Mouse (Mus musculus) kidney, adult 11 months (tissue): ENCODE measurements at regions not wholly inside any gene's neighbourhood (a gene's known extent, or its start where the extent isn't known, plus 50 kb on each side); places are given as distances from the start of the nearest gene placed in this dataset.

ENCODE experiments used
- DNase-seq: peaks from one replicate; pipeline ENCODE4 v3.0.0; 2022

- no peak for DNase-seq
Measured at GRCm38 (mm10) chr13:97439216-97439979, 198.5 kb downstream of the Enc1 start.

DNA sequence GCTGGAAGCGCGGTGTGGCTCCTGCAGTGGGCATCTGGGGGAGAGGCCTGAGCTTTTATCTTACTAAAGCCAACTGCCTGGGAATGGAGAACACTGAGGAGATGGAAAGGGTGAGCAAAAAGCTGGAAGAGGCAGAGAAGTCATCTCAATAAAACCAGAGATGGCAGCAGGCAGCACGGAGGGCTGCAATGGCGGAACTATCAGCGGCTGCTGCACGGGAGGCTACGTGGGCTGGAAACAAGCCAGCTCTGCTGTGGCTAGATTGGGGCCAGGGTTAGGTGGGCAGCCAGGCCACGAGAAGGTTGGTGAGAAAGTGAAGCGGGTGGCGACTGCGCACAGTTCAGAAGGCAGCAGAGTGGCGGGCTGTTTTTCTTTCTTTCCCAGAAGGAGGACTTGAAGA, 197.8 kb downstream of the Enc1 start:
- DNase-seq: no peak

DNA sequence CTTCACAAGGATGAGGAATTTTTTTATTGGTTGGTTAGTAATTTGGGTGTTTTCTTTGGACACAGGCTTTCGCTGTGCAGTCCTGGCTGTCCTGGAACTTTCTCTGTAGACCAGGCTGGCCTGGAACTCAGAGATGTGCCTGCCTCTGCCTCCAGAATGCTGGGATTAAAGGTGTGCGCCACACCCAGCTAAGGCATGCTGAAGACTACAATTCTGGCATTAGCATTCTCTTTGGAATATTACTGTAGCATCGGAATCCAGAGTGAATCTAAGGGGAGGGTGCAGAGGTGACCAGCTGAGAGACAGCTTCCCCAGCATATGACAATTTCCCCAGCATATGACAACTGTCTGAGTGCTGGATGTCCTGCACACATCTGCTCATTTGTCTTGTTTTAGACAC, 197.4 kb downstream of the Enc1 start:
- no peak for DNase-seq

DNA sequence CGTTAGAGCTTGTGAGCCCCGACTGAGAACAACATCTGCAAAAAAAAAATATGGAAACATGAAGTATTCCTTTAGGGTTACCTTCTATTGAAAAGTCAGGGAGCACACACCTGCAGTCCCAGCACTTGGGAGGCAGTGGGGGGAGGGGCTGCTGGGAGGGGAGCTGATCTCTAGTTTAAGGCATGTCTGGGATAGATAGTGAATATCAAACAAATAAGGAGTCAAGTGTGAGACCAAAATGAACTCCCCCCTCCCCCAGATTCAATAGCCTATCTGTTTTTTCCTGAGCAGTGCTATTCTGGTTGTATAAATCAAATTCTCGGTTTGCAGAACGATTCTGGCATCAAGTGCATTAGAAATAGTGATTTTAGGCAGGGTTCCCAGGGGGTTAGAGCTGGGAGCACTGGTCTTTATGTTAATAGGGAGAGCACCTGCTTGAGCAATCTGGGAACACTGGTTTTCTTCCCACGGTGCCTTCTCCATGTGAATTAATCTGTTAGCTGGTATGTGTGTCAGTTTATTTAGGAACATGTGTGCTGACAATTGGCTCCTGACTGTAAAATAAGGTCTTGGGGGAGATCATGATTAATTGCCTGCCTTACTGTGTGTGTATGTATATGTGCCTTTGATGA, 195.9 kb downstream of the Enc1 start:
- DNase-seq: no peak

DNA sequence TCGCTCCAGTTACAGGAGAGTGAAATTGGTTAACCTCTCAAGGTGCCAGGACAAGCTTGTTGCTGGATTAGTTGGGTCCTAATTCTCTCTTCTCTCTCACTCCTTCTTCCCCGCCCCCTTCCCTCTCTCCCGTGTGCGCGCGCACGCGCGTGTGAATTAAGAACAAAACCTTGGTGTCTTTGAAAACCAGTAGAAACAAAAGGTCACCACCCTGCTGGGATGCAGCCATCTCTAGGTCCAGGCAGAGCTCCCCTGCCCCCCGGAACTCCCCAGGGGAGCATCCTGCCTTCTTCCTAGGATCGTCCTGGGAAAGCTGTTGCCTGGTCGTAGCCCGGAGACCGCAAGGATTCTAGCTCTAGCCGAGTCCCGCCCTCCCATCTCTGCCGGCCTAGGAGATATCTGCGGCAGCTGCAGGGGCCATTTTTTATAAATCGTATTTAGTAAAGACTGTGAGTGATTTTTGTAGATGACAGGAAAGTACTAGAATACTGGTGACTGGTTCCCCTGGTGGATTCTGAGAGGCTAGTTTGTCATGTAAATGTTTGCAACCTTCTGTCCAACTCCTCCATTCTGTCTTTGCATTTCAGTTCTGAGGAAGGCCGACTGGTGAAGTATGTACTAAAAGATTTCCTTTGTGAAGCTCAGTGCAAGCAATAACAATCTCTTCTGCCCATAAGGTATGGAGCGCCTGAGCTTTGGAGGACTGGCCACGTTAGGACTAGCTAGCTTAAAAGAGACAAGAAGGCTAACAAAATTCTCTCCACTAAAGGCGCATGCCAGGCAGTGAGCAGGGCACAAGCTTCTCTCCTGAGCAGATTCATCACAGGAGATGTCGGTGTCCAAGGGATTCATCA, 195.2 kb downstream of the Enc1 start:
- peak; percentile 13 for DNase-seq

DNA sequence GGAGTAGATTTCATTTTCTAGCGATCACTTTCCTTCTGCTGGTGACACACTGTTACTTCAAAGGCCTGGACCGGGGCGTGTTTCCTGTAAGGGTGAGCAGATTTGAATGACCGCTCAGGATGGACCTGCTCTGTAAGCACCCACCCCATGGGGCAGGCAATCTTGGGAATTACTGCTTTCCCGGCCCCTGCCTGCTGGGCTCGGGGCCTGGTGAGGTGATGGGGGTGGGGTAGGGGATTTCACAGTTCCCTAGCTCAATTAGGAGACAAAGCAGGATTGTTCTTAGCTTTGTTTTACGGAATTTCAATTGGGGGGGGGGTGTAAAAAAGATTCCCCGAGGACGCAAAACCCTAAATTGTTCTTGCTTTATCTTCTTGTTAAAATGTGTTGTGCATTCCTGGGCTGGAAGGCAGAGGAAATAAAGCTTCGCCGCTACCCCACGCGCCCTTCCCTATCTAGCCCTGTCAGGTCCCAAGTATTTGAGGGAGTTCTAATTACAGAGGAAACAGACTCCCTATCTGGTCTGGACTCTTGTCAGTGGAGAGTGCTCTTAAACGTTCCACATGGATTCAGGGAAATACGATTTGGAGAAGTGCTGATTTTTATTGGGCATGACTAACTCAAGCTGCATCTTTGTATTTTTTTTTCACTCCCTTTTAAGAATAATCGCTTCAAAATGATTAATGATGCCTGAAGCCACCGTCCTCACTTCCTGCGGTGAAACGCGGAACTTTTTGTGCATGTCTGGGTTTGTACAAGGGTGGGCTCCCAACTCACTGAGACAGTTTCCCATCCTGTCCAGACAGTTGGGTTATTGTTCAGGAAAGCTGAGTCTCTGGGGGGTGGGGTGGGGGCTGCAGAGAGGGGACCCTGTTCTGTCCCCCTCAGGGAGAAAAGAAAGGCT, 194.3 kb downstream of the Enc1 start:
- no peak for DNase-seq

GRCm38 (mm10) chr13:97434167-97434566, 193.3 kb downstream of the Enc1 start:
- no peak for DNase-seq

- DNase-seq: no peak
Measured at GRCm38 (mm10) chr13:97432627-97433026, 191.7 kb downstream of the Enc1 start.

DNA sequence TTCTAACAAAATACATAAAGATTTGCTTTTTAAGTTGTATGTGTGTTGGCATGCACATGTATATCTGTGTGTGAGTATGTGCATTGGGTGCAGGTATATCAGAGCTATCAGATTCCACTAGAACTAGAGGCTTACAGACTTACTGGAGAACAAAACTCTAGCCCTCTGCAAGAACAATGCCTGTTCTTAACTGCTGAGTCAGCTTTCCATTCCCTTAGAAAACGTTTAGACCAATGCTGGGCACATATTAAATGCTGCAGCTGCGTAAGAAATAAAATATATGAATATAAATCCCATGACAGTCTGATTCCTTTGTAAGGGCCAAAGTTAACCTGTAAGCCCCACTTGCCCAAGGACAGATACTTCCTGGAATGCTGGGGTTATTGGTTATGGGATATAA, 190.0 kb downstream of the Enc1 start:
- no peak for DNase-seq

GRCm38 (mm10) chr13:97428163-97428562, 187.3 kb downstream of the Enc1 start:
- no peak for DNase-seq

GRCm38 (mm10) chr13:97427537-97427936, 186.6 kb downstream of the Enc1 start:
- DNase-seq: no peak

GRCm38 (mm10) chr13:97425731-97426130, 184.8 kb downstream of the Enc1 start:
- DNase-seq: no peak

DNA sequence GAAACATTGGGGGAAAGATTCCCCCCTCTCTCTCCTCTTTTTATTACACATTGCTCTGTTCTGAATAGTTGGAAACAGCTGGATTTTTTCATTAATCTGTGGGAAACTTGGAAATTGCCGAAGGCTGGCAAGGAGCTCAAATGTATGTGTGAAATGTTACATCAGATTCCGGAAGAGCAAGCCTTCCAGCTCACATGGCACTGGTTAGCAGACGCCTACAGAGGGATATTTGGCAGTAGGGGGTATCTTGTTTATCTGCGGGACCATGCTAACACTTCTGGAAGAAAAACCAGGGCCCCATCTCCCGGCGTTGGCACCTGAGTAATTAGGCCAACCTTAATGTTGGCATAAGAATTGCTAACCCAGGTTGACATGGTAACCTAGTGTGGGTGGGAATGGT, 183.0 kb downstream of the Enc1 start:
- no peak for DNase-seq

- DNase-seq: no peak
Measured at GRCm38 (mm10) chr13:97423298-97423817, 182.5 kb downstream of the Enc1 start.

DNA sequence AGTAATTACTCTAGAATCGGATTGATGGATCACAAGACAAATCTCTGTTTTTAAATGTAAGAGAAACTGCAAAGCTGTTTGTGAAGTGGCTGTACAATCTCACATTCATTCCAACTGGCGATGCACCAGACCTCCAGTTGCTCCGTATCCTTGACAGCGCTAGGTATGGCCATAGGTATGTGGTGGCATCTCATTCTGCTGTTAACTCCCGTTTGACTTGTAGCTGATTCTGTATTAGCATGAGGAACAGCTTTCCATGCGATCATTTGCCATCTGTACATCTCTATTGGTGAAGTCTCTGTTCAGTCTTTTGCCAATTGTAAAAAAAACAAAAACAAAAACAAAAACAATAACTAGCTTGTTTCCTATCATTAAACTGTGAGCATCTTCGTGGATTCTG, 182.0 kb downstream of the Enc1 start:
- no peak for DNase-seq

GRCm38 (mm10) chr13:97421831-97422230, 180.9 kb downstream of the Enc1 start:
- DNase-seq: no peak

DNA sequence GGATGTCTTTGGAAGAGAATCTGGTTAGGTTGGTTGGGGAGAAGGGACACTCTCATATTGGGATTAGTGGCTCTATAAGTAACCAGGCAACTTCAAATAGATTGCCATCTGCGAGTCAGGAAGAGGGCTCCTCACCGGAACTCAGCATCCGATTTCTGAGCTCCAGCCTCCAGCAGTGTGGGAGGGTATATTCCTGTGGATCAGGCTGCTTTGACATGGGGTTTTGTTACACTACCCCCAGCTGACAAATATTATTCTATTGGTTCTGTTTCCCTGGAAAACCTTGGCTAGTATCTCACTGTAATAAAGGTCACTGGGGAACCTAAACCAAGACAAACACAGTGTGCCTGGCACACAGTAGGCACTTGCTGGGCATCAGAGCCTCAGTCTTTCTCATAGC, 179.9 kb downstream of the Enc1 start:
- no peak for DNase-seq

DNA sequence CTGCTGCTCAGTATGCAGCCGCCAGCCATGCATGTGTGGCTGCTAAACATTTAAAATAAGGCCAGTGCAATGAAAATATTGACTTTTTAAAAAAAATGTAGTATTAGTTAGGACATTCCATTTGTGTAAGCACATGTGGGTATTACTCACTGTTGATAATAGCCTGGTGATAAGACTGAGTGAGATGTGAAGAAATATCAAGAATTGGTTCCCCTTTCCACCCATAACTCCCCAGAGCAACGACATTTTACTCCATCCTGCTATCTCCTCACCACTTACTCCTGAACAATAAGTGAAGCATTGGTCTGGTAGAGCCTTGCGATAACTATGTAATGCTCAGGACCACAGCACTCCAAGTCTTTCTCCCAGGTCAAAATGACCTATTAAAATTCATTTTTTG, 178.2 kb downstream of the Enc1 start:
- no peak for DNase-seq

- DNase-seq: no peak
Measured at GRCm38 (mm10) chr13:97418681-97419080, 177.8 kb downstream of the Enc1 start.

DNA sequence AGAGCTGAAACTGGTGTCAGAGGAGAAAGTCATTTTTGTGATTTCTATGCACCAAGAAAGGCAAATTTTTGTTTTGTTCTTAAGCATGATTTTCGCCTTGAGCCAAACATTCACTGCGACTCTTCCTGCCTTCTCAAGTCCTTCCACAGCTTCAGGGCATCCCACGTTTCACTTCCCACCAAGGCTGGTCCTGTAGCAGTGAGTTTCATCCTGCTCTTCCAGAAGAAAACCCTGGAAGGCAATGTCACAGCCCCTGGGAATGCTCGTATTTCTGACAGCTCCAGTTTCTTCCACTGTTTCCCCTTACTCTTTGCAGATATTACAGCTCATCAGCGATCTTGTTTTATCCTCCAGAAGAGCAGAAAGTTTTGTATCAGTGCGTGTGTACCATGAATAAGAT, 177.2 kb downstream of the Enc1 start:
- DNase-seq: no peak

DNA sequence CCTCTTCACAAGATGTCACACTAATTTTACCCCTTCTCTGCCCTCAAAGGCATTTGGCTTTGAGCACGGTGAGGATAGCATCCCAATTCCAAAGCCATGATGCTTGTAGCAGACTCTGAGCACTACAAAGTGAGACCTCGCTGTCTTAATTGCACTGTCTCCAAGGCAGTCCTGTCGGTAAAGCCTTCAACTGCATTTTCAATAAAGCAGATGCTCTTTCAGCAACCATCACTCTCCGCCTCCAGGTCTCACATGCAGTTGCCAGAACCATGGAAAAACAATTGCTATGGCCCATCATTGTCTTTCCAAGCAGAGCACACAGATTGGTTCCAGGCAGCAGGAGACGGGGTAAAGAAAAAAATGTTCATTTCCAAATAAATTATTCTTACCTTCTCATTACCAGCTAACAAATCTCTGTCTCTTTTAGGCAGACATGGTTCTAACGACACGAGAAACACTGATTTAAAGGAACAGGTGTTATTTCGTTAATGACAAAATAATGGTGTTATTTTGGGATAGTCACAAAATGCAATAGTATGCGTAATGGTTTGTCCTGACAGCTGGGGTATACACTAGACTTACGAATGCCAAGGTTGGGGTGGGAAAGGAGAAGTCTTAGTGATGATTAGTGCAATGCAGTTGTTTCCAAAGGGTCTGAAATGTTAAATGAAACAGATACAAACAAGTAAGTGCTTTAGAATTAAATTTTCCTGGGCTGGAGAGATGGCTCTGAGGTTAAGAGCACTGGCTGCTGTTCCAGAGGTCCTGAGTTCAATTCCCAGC, 175.2 kb downstream of the Enc1 start:
- no peak for DNase-seq

DNA sequence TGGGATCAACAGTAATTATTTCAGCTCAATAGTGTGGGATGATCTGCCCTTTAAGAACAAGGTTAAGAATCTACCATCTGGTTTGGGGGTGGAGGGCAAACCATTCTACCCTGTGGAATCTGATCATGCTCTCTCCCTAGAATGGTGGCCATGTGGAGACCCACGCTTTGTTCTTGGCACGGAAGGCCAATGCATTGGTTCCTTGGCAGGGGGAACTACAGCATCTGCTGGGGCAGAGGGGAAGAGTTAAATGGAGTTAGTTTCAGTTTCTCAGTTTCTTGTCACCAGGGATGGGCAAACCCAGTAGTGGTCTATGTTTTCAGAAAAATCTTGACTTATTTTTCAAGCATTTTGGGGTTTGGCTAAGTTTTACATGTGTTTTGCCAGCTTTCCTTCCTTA, 174.5 kb downstream of the Enc1 start:
- no peak for DNase-seq
